Mouse (Mus musculus) thymus, postnatal 36 days (tissue): ENCODE results near the gene Nsg1.

Experiments used
- DNase-seq, 2 experiments: peaks; one replicate each; pipeline ENCODE4 v3.0.0; 2022; ENCODE audit warnings: mixed read lengths in 2 of 2

The Nsg1 gene

GRCm38 (mm10) chr5:38140893-38141292, 18.8 kb downstream of the Nsg1 start:
- DNase-seq: no peak

- no peak for DNase-seq
These were observed 22.5 kb downstream of the Nsg1 start for GRCm38 (mm10) chr5:38137163-38137562.

DNA sequence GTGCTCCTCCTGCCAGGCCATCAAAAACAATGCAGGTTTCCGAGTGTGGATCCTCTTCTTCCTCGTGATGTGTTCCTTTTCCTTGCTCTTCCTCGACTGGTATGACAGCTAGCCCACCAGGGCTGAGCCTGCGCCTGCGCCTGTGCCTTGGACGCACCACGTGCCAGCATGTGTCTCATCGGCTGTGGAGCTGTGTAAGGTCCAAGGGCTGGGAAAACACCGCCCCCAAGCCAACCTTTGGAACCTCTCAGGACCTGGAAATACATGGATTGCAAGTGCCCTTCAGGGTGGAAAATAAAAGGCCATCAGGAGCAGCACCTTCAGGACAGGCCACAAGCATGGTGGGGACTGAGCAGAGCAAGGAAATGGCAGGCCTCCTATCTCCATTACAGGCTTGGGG, 23.5 kb downstream of the Nsg1 start:
- DNase-seq: no peak

DNA sequence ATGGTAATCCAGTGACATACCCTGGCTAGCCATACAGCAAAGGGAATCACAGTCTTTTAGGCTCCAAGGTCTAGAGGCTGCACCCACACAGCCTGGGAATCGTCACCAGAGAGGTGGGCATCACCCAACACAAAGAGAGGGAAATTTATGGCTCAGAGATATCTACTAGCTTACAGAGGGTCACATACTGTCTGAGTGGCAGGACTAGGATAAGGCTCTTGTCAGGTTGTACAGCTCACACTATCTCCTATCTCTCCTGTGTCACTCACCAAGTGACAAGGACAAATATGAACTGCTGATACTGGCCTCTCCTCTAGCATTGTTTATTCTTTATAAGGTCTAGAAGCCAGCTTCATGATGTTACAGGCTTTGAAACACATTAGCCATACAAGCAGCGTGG, 30.4 kb downstream of the Nsg1 start:
- DNase-seq: no peak

DNA sequence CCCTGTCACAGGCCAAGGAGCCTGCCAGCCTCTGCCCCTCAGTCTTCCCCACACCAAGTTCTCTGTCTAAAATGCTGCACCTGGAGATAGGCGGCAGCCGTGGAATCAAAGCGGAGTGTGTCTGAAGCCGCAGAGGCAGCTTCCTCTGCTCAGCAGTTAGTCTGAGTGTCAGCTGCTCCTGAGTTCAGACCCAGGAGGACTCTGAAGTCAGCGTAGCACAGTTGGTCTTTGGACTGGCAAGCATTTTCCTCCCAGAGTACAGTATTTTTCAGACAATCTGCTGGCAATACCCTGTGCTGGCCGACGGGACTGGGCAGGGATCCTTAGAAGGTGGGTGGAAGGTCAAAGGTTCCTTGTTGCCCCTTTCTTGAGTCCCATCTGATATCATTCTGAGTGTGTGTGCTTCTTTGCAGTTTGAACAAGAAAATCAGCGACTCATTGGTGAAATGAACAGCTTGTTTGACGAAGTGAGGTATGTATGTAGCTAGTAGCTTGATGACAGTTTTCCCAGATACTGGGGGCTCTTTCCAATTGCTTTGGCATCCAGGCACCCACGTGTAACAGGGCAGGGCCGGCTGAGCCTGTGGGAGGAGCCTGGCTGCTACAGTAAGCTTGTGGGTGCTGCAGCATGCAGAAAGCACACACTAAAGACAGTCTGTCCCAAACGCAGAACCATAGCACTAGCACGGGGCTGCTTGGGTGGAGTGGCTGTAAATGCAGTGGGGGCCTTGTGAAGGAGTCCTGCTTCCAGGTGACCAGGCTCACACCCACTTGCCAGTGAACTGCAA, 33.0 kb downstream of the Nsg1 start:
- no peak for DNase-seq

- DNase-seq: no peak
These were observed 38.0 kb downstream of the Nsg1 start for GRCm38 (mm10) chr5:38121699-38122098.

DNA sequence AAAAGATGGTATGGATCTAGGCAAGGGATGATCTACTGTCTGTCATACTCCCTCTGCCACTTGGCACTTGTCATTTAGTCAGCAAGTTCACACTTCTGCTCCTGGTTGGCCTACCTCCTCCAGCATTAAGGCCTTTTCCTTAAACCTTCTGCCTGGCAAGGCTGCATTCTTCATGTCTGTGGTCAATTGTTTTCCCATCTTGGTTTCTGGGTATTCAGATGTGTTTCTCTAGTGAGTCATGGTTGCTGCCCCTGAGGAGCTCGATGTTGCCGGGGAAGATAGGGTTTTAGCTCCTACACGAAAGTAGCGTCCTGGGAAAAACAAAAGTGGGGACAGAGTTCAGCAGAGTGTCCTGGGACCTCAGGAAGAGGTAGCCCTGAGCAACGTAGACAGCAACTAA, 40.4 kb downstream of the Nsg1 start:
- DNase-seq: no peak

GRCm38 (mm10) chr5:38117056-38117455, 42.7 kb downstream of the Nsg1 start:
- DNase-seq: no peak

DNA sequence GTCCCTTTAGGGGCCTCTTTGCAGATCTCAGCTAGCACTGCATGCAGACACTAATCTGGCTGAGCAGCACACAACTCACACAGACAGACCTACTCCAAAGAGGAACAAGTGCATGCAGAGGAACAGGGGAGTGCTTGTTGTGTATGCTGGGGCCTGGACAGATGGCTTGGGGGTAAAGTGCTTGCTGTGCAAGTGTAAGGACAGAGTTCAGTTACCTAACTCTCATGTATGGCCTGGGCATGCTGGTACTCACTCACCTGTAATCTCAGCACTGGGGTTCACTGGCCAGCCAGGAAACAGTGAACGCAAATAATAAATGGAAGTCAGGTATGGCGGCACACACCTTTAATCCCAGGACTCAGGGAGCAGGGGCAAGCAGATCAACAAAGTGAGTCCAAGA, 45.2 kb downstream of the Nsg1 start:
- DNase-seq: no peak

- no peak for DNase-seq
These were observed 52.9 kb downstream of the Nsg1 start for GRCm38 (mm10) chr5:38106807-38107206.

GRCm38 (mm10) chr5:38106080-38106697, 53.5 kb downstream of the Nsg1 start:
- DNase-seq: no peak

GRCm38 (mm10) chr5:38102945-38103344, 56.8 kb downstream of the Nsg1 start:
- DNase-seq: no peak

DNA sequence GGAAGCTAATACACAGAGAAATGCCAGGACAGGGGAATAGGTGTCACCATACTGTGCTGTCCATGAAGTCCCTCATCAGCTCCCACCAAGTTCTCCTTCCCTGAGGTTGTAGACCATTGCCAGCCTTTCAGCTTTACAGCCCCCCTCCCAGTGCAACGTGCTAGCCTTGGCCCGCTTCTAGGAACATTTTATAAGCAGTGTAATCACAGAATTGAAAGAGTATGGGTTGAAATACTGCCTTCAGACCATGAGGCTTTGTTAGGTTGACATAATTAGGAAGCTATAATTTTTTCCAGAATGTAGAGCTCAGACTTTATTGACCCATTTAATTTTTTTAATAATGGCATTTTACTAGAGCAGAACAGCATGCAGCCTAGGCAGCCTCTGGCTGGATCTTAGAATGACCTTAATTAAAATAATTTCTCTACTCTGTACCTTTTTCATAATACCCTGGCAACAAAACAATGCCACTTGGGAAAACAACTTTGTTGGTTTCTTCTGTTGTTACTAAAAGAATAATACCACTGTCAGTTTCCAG, 60.5 kb downstream of the Nsg1 start:
- no peak for DNase-seq

DNA sequence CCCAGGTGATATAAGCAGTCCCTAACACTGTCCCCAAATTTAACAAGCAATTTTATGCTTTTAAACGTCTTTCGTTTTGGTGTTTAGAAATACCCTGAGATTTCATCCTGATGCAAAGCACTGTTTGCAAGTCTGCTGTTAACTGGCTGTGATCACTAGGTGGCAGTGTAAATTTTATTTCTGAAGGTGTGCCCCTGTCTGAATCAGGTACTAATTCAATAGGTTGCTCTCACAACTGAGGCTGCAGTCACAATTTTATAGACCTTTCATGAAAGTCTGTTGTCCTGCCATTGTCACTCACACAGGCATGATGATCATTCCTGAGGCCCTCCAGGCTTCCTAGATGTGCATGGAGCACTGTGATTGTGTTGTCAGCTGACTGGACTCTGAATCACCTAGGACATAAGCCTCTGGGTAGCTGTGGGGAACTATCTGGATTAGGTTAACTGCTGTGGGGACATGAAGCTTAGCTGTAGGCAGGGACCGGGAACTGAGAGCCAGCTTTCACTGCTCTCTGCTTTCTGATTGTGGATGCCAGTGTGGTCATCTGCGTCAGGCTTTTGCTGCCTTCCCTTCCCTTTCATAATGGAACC, 62.1 kb downstream of the Nsg1 start:
- DNase-seq: no peak

GRCm38 (mm10) chr5:38094331-38094730, 65.4 kb downstream of the Nsg1 start:
- no peak for DNase-seq

- no peak for DNase-seq
These were observed 67.8 kb downstream of the Nsg1 start for GRCm38 (mm10) chr5:38091966-38092304.

DNA sequence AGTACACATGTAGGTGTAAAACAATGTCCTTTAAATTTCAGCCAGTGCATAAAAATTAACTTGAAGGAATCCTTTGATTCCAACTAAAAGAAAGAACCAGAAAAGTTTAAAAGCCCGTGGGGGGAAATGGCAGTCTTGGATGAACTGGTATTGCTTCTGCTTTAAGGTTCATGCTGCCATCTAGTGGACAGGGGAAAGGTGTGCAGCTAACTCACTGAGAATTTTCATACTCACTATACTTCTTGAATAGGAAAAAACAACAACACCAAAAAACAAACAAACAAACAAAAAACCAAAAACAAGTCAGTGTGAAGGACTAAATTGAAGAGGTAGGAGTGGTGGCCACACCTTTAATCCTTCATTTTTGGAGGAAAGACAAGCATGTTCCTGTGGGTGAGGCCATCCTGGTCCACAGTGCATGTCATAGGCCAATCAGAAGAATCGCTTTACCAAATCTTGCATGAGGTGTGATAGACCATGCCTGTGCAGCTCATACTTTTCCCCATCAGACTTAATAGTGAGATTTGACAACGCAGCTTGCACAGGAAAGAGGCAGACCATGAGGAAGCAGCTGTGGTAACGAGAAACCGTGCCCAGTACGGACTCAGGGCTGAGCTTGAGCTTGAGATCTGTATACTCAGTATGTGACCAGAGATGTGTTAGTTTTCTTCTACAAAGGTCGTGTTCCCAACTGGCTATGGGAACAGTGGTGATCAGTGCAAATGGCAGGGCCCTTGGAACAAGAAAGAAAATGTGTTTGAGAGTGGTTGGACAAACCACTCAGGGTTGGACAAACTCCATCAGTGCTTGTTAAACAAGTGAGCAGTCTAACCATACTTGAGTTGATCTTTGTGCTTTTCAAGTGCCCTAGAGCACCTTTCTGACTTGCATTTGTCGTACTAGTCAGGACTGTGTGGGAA, 68.4 kb downstream of the Nsg1 start:
- no peak for DNase-seq

- no peak for DNase-seq
These were observed 69.1 kb downstream of the Nsg1 start for GRCm38 (mm10) chr5:38090581-38090980.

GRCm38 (mm10) chr5:38090111-38090510, 69.6 kb downstream of the Nsg1 start:
- no peak for DNase-seq
